Mouse (Mus musculus) Patski (cell line): ENCODE data around the gene Samhd1. TPM values are rescaled to one million over a fixed set of nuclear protein-coding genes. Genes with fewer than 3 reads are reported as not detected.

Experiments
- ATAC-seq: fragments of 100-300 bp; one replicate; pipeline ENCODE4 v1.8.0; 2021
- CTCF ChIA-PET: fragments of 350-600 bp; sonication (Branson Sonifier 250); formaldehyde crosslinking; loops from one replicate; lab custom pipeline; 2022; ENCODE audit warnings: inconsistent platforms; lab: Charles Lee
- POLR2A ChIA-PET: fragments of 350-600 bp; sonication (Branson Sonifier 250); formaldehyde crosslinking; loops from one replicate; lab custom pipeline; 2022; ENCODE audit warnings: antibody characterized with exemption, inconsistent platforms; lab: Charles Lee
- DNase-seq: peaks from one replicate; pipeline ENCODE4 v3.0.0-alpha.2; 2011; ENCODE audit warnings: low read depth, low spot score
- H3K27me3 ChIP-seq: fragments of 371-371 bp; one replicate; pipeline ENCODE4 v1.5.1; 2021
- CTCF ChIP-seq: fragments of 100-300 bp; IDR thresholded peaks from one replicate; pipeline ENCODE4 v1.5.1; 2021
- in situ Hi-C: fragments of 300-500 bp; cut with MboI; formaldehyde crosslinking; loops from 3 replicates; pipeline ENCODE4 v1.11.1; 2018; ENCODE audit warnings: low pct_unique_long_range_greater_than_20kb, mixed read lengths
- polyA plus RNA-seq: library from polyadenylated mRNA; unstranded; gene quantifications from one replicate; pipeline ENCODE4 v1.2.3, GENCODE M21; 2021

The Samhd1 gene
- polyA plus RNA-seq, 1 experiment from 2014 or later: 64.5 TPM

- ATAC-seq (no peak), DNase-seq (no peak)
- in situ Hi-C loops: no loop called here
- H3K27me3 ChIP-seq: no peaks in the 10 kb centered on the region
- POLR2A ChIA-PET: interaction anchor here (1.8 kb wide), 1 partner anchor 29 kb away, joined by 6 read pairs; no protein-coding TSS in a partner anchor
- CTCF ChIA-PET: interaction anchor here (1.6 kb wide), 1 partner anchor 18 kb away, joined by 4 read pairs; no protein-coding TSS in a partner anchor
- no peak for TF ChIP-seq CTCF
Measured at GRCm38 (mm10) chr2:157048395-157049181, 86.5 kb downstream of the Samhd1 start.

Other genes starting within 250 kb of the Samhd1 start
- gene Sla2, start 248.1 kb downstream of the Samhd1 start, polyA plus RNA-seq: 0.09 TPM
- gene Ndrg3, start 143.2 kb downstream of the Samhd1 start, polyA plus RNA-seq: 73.5 TPM
- 27.2 TPM for gene Dsn1, start 128.1 kb downstream of the Samhd1 start, polyA plus RNA-seq
- gene Soga1, start 56.0 kb downstream of the Samhd1 start, polyA plus RNA-seq: 35.3 TPM
- 0.33 TPM for gene Tldc2, start 48.2 kb downstream of the Samhd1 start, polyA plus RNA-seq
- gene Rbl1, start 69.3 kb upstream of the Samhd1 start, polyA plus RNA-seq: 14.7 TPM
- gene Rpn2, start 143.8 kb upstream of the Samhd1 start, polyA plus RNA-seq: 391 TPM
- 0.40 TPM for gene Mroh8, start 144.3 kb upstream of the Samhd1 start, polyA plus RNA-seq
- gene Ghrh, start 212.2 kb upstream of the Samhd1 start, polyA plus RNA-seq: not detected
- gene Manbal, start 232.3 kb upstream of the Samhd1 start, polyA plus RNA-seq: 63.9 TPM